In the genomic region with DNA sequence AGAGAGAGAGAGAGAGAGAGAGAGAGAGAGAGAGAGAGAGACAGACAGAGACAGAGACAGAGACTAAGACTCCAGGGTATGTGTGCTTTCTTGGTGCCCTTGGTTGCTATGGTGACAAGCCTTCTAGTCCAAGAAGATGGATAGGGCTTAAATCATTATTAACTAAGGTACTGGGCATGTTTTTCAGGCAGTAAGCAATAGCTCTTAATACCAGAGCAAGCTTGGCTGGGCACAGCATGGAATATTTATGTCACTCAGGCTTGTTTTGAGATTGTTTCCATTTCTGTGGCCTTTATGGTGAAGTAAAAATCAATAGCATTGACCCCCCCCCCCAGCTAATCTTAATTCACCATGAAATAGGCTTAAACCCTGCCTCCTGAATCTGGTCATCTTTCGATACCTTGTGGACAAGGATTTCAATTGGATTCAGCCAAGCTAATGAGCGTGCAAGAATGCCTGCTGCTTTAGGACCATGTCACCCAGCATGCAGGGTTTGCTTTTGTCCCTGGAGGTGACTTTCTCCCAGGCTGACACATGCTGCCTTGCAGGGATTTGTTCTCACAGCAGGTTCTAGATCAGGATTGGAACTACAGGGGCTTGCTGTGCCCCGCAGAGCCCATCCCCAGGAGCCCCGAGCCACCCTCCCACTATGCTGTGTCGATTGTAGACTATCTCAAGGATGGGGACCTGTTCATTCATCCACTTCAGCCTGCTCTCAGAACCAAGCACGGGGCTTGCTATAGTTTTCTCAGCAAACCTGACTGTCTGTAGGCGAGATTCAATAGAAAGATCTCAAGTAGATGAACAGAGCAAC, we compare ENCODE assay signal across 17 mouse cellular contexts. TPM values are rescaled to one million over a fixed set of nuclear protein-coding genes. Genes with fewer than 3 reads are reported as not detected.
DNase-seq lines count a peak whose midpoint lies in the region; ATAC-seq and TF ChIP-seq lines count a peak whose summit lies in the region.
"Had no signal": no experiment of that assay in that cellular context is flagged by ENCODE, and none has a peak within 500 bp of the region (broad histone marks: within the 10 kb centered on the region; RNA-seq: fewer than 3 reads in every experiment).

No protein-coding gene starts in this region.

- intact Hi-C loops in heart, adult 2 months (cut with DNase I), result no loop called here

- H3K36me3 ChIP-seq in hindbrain, embryonic 13.5 days, result no peaks in the 10 kb centered on the region
- H3K36me3 ChIP-seq in midbrain, embryonic 13.5 days, result no peaks in the 10 kb centered on the region
- H3K36me3 ChIP-seq in neural tube, embryonic 14.5 days (ENCODE audit: control insufficient read depth, insufficient read depth, low read length), result no peaks in the 10 kb centered on the region
- H3K36me3 ChIP-seq in heart, adult 2 months (ENCODE audit: control insufficient read depth, insufficient read depth, low read length), result no peaks in the 10 kb centered on the region
- H3K36me3 ChIP-seq: forebrain, embryonic 15.5 days; lung, embryonic 15.5 days had no signal

- H3K4me3 ChIP-seq in hindbrain, embryonic 13.5 days, result no peak overlapping the region
- H3K4me3 ChIP-seq in midbrain, embryonic 13.5 days (replicated peaks), result no peak overlapping the region
- H3K4me3 ChIP-seq in neural tube, embryonic 14.5 days (ENCODE audit: low read depth, low read length), result no peak overlapping the region
- H3K4me3 ChIP-seq in heart, adult 2 months, result no peak overlapping the region
- H3K4me3 ChIP-seq: forebrain, embryonic 15.5 days; gastrocnemius, adult 2 months; lung, embryonic 15.5 days had no signal

- no peak overlapping the region for H3K4me2 ChIP-seq in hindbrain, embryonic 13.5 days
- no peak overlapping the region for H3K4me2 ChIP-seq in midbrain, embryonic 13.5 days (replicated peaks)
- H3K4me2 ChIP-seq in neural tube, embryonic 14.5 days (ENCODE audit: low read depth, low read length), result no peak overlapping the region
- H3K4me2 ChIP-seq: forebrain, embryonic 15.5 days; liver, embryonic 11.5 days; lung, embryonic 15.5 days had no signal

- no peak for TF ChIP-seq CTCF in heart, adult 2 months (IDR thresholded peaks at IDR 0.05)

- TF ChIP-seq POLR2A in heart, adult 2 months (IDR thresholded peaks at IDR 0.05; ENCODE audit: insufficient read depth, low read depth, low read length), result no peak

- H3K27me3 ChIP-seq in hindbrain, embryonic 13.5 days, result peaks cover 70% of the 10 kb centered on the region
- H3K27me3 ChIP-seq in midbrain, embryonic 13.5 days, result peaks cover 88% of the 10 kb centered on the region
- H3K27me3 ChIP-seq in neural tube, embryonic 14.5 days (ENCODE audit: control insufficient read depth, insufficient read depth, low read length), result peaks cover 12% of the 10 kb centered on the region; the same call in 1 of the 2 replicates
- no peaks in the 10 kb centered on the region for H3K27me3 ChIP-seq in heart, adult 2 months (ENCODE audit: control insufficient read depth, insufficient read depth, low read length)
- H3K27me3 ChIP-seq: forebrain, embryonic 15.5 days; lung, embryonic 15.5 days had no signal

- peak; percentile 59 for DNase-seq in embryo, embryonic 10 days (ENCODE audit: low spot score)
- no peak for DNase-seq in ovary, postnatal 36 days (ENCODE audit: low spot score)
- DNase-seq in lung, adult 18-20 months, result no peak
- DNase-seq in heart, adult 2 months, result no peak
- DNase-seq: B cell, adult 2 months; cerebellum, adult 8-10 months; gastrocnemius, adult 2 months; left cerebral cortex, postnatal 4 days had no signal

- no peak for TF ChIP-seq EP300 in heart, adult 2 months (IDR thresholded peaks at IDR 0.05; ENCODE audit: insufficient read depth, low read depth, low read length)

- H3K79me2 ChIP-seq in heart, adult 2 months (replicated peaks; ENCODE audit: control insufficient read depth, insufficient read depth, low read length), result no peaks in the 10 kb centered on the region

- ATAC-seq in hindbrain, embryonic 13.5 days (ENCODE audit: low FRiP score), result peak; percentile 66
- peak; percentile 89 for ATAC-seq in midbrain, embryonic 13.5 days
- ATAC-seq in neural tube, embryonic 14.5 days (ENCODE audit: low read depth), result peak; percentile 79; the same call in 1 of the 2 replicates
- ATAC-seq: forebrain, embryonic 15.5 days; Patski had no signal

- H3K27ac ChIP-seq in hindbrain, embryonic 13.5 days, result peak overlapping the region; percentile 77; the same call in 1 of the 2 replicates
- peak overlapping the region; percentile 55; the same call in 1 of the 2 replicates for H3K27ac ChIP-seq in midbrain, embryonic 13.5 days
- H3K27ac ChIP-seq in neural tube, embryonic 14.5 days (ENCODE audit: low read depth, low read length), result peak overlapping the region; percentile 8; the same call in 1 of the 2 replicates
- H3K27ac ChIP-seq in heart, adult 2 months, result no peak overlapping the region
- H3K27ac ChIP-seq: forebrain, embryonic 15.5 days; gastrocnemius, adult 2 months; lung, embryonic 15.5 days had no signal

- peaks cover 18% of the 10 kb centered on the region for H3K4me1 ChIP-seq in hindbrain, embryonic 13.5 days (replicated peaks)
- H3K4me1 ChIP-seq in midbrain, embryonic 13.5 days (replicated peaks), result peaks cover 19% of the 10 kb centered on the region
- peaks cover 6% of the 10 kb centered on the region; the same call in 1 of the 2 replicates for H3K4me1 ChIP-seq in neural tube, embryonic 14.5 days (ENCODE audit: control insufficient read depth, insufficient read depth, low read length)
- H3K4me1 ChIP-seq in heart, adult 2 months (ENCODE audit: control insufficient read depth, insufficient read depth, low read length), result no peaks in the 10 kb centered on the region
- H3K4me1 ChIP-seq: forebrain, embryonic 15.5 days; lung, embryonic 15.5 days had no signal

- H3K9ac ChIP-seq in hindbrain, embryonic 13.5 days, result no peak overlapping the region
- no peak overlapping the region for H3K9ac ChIP-seq in midbrain, embryonic 13.5 days (replicated peaks)
- H3K9ac ChIP-seq in neural tube, embryonic 14.5 days (replicated peaks; ENCODE audit: low read depth, low read length), result no peak overlapping the region
- H3K9ac ChIP-seq in heart, adult 2 months (ENCODE audit: low read depth, low read length), result no peak overlapping the region
- H3K9ac ChIP-seq: forebrain, embryonic 15.5 days; lung, embryonic 15.5 days had no signal

- 26% methylated on average over 7 of the region's 7 CpGs for WGBS in hindbrain, embryonic 13.5 days
- WGBS in midbrain, embryonic 13.5 days, result 19% methylated on average over 7 of the region's 7 CpGs
- 36% methylated on average over 7 of the region's 7 CpGs for WGBS in neural tube, embryonic 14.5 days
- 54% methylated on average over 7 of the region's 7 CpGs for WGBS in heart, adult 2 months

- no peaks in the 10 kb centered on the region for H3K9me3 ChIP-seq in hindbrain, embryonic 13.5 days
- no peaks in the 10 kb centered on the region for H3K9me3 ChIP-seq in midbrain, embryonic 13.5 days
- no peaks in the 10 kb centered on the region for H3K9me3 ChIP-seq in neural tube, embryonic 14.5 days (ENCODE audit: control insufficient read depth, low read length)
- H3K9me3 ChIP-seq: forebrain, embryonic 15.5 days; lung, embryonic 15.5 days had no signal

RNA-seq across cellular contexts. Expression of gene Slc6a11, which starts 51.5 kb away (rescaled TPM):
- 19.9 and 22.0 TPM in 2 replicates for polyA plus RNA-seq in hindbrain, embryonic 13.5 days (2015; fragmentation: Nextera tagmentation; extraction: Ambion mirVana)
- polyA plus RNA-seq in midbrain, embryonic 13.5 days (2015; fragmentation: Nextera tagmentation; extraction: Ambion mirVana), result 6.4 and 6.5 TPM in 2 replicates
- 54.1 and 80.8 TPM in 2 replicates for polyA plus RNA-seq in neural tube, embryonic 14.5 days (2014; fragmentation: Nextera tagmentation; extraction: Ambion mirVana)
- not detected for total RNA-seq in heart, adult 2 months (2021)
- not detected in 2 replicates for polyA plus RNA-seq in heart, adult 2 months (2012; rRNA removed)
- total RNA-seq: heart, adult 8-10 months had no signal
- polyA plus RNA-seq: heart, postnatal 0 days; liver, embryonic 11.5 days; Patski had no signal
